Mouse (Mus musculus): ENCODE results near the gene Tob2.

Gene Tob2

DNA sequence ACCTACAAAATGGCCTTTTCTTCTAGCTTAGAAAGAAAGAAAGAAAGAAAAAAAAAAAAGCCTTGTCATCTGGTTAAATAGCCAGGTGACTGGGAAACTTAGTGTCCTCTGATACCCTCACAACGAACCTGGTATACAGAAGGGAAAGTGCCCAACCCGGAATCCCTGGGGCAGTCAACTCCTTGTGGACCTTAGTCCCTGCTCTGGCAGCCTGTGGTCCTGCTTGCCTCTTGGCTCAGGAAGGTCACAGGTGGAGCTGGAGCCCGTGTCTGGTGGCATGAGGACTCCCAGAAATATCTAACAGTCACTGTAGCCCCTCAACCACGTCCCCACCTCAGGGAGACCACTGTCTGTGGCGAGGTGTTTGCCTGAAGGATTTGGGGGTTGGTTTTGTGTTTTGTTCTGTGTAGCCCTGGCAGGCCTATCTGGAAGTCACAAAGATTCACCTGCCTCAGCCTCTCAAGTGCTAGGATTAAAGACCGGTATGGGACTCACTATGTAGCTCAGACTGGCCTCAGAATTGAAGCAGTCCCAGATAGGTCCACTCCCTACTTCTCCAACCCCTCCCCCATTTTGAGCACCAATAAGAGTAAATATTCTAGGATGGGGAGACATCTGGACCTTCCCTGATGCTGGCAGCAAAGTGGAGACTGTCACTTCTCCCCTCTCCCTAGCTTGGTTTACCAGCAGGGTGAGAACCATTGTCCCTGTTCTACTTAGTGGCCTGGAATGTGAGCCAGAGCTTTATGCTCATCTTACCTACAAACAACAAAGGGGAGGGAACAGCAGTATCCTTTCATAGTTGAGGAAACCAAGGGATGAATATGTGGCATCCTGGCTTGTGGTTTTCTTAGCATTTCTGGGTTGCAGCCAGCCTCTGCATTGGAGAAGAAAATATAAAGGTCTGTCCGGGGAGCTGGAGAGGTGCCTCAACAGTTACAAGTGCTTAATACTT is 21.4 kb downstream of the Tob2 start:
- DNase-seq (ENCODE audit: low spot score), result no peak

DNA sequence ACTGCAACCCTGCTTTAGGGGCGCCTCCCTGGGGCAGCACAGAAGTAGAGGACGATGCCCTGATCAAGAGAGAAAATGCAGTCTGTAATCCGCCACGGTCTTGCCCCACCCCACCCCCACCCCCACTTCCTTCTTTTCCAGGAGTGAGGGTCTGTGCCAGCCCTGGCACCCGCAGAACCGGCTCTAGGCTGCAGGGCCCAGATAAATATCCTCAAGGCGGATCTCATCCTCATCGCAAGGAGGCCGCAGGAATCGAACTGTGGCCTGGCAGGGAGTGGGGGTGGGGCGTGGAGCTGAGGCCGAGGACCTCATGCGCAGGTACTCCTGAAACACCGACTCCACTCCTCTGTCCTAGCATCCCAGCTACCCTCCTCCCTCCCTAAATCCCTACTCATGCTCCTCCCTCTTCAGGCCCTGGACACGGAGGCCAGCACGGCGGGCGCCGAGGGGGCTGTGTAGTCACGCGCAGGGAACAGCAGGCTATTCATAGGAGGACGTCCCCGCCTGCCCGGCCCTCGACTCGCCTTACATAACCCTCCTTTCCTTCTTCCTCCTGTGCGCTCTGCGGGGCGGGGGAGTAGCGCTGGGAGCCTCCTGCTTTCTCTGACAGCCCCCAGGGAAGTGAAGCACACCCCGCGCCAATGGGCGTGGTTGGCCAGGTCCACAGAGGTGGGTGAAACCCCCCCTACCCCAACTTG is 22.3 kb downstream of the Tob2 start:
- DNase-seq (ENCODE audit: low spot score), result peak; percentile 96

DNA sequence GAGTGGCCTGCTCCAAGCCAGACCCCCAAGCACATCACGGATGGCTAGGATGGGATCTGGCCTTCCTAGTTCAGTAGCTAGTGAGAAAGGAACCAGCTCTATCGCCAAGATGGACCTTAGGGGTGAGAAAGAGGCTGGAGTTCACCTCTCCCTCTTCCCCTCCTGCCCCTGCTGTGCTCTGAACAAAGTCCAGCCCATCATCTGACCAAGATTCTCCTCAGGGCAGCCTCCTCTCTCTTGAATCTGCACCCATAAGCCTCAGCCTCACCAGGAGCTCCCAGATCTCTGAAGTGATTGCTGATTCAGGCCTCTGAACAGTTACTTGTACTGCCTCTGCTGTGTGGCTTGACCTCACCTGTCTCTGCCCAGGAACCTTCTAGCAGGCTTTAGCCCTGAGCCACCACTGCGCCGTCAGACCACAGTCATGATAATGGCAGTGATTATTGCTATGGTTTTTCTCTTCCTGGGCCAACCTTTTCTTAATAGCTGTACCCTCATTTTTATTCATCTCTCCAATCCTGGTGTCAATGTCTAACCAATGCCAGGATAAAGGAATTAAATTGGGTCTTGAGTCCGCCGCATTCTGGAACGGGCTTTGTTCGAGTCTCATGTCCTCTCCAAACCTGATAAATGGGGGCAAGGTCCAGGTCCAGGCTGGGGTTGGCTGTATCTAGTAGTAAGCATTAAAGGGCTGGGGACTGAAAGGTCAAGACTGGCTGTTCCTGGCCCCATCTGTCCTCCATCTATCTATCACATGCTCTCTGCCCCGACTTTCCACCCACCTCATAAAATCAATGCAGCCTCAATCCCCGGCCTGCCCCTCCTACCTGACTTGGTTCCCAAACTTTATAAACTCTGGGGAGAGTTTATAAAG is 23.4 kb downstream of the Tob2 start:
- DNase-seq (ENCODE audit: low spot score), result no peak

DNA sequence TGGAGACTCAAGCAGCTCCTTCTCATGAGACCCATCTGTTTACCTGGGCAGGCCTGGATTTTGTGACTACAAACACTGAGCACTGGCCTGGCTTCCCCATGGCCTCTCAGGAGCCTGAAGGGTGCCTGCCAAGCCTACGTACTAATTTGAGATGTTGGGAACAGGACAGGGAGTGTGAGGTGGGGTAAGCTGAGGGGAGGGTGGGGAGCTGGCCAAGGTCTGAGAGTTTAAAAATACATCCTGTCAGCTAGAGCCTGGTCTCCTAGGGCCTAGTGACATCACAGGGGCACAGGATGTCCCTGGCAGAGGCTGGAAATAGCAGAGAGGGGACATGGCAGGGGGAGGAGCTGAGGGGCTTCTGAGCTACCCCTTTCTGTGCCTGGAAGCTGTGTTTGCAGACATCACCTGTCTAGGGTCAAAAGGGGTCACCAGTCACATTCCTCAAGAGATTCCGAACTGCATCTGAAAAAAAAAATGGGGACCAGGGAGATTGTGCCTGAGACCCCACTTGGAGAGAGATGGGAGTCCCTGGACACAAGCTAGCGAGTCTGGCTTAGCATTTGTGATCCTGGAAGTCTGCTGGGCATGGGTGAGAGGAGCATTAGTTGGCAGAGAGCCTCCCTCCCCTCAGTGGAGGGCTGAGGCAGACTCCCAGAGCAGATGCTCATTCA is 24.3 kb downstream of the Tob2 start:
- no peak for DNase-seq (ENCODE audit: low spot score)

DNA sequence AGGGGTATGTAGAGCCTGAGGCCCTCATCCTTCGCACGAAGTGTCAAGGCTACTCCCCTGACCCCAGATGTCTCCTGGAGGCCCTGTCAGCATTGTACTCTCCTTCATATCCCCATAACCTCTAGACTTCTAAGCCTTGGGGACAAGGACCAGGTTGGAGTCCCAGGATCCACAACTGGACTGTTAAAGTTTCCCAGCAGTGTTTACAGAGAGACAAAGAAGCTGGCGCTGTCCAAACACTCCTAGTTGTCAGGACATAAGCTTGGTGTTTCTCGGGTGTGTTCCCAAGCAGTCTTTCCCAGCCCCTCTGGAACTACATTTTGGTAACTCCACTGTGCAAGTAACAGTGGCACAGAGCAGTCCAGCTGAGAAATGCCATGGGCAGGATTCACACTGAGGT is 25.1 kb downstream of the Tob2 start:
- no peak for DNase-seq (ENCODE audit: low spot score)

DNA sequence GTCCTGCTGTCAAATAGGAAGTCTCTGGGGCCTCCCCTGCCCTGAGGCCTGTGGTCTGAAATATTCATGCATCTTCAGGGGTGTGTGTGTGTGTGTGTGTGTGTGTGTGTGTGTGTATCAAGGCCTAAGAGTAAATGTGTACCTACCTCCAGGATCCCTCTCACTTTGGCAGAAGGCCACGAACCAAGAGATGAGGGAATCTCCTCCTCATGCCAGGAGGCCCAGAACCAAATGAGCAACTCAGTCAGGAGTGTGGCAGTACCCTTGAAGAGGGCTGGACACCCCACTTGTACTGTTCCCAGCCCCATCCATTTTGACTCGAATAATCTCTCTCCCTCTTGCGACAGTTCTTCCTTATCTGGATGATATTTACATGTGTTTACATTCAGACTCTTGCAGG is 26.4 kb downstream of the Tob2 start:
- DNase-seq (ENCODE audit: low spot score), result no peak

DNA sequence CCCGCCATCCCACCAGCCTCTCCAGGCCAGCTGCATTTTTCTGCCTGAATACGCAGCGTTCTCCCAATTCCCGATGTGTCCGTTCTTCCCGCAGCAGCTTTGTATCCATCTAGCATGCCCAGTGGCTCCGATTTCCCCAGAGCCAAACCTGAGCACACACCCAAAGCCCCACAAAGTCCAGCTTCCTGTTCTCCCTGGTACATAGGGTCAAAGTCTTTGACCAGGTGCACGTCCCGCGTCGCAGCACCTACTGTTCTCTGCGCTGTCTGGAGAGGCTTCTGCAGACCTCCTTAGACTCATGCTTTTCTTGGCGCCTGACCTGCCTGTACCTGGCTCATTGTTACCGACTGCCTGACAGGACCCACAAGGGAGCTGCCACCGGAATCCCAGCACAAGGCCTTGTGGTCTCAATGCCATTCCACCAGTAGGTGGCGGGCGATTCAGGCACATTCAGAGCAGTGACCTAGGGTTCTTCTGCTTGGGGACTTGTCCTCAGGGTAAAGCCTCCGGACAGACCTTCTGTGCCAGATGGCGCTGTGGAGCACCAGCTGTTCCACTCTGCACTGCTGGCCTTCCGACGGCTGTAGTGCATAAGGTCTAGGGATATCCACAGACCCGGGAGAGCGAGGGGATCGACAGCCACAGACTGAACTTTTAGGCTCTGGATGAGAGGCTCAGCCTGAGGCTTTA is 27.3 kb downstream of the Tob2 start:
- DNase-seq (ENCODE audit: low spot score), result peak; percentile 96

DNA sequence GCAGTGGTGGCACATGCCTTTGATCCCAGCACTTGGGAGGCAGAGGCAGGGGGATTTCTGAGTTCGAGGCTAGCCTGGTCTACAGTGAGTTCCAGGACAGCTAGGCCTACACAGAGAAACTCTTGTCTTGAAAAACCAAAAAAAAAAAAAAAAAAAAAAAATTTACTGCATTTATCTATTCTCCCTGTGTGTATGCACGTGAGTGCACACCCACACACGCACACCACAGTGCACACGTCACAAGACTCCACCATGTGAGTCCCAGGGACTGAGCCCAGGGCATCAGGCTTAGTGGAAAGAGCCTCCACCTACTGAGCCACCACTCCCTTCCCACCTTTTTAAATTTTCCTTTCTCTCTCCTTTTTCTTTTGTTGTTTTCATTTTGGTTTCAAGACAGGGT is 28.1 kb downstream of the Tob2 start:
- DNase-seq (ENCODE audit: low spot score), result no peak

DNA sequence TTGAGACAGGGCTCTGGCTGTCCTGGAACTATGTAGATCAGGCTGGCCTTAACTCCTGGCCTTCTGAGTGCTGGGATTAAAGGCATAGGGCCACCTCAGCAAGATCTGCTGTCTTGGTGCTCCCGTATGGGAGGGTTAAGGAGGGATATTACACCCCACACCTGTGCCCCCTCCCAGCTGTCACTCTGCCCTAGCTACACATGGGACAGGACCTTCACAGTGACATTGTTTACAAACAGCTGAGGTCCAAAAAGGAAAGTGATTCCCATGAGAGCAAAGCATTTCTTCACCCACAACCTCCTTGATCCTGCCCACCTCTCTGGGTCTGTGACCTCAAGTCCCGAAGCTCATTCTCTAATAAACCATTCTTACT is 29.4 kb downstream of the Tob2 start:
- DNase-seq (ENCODE audit: low spot score), result no peak

DNA sequence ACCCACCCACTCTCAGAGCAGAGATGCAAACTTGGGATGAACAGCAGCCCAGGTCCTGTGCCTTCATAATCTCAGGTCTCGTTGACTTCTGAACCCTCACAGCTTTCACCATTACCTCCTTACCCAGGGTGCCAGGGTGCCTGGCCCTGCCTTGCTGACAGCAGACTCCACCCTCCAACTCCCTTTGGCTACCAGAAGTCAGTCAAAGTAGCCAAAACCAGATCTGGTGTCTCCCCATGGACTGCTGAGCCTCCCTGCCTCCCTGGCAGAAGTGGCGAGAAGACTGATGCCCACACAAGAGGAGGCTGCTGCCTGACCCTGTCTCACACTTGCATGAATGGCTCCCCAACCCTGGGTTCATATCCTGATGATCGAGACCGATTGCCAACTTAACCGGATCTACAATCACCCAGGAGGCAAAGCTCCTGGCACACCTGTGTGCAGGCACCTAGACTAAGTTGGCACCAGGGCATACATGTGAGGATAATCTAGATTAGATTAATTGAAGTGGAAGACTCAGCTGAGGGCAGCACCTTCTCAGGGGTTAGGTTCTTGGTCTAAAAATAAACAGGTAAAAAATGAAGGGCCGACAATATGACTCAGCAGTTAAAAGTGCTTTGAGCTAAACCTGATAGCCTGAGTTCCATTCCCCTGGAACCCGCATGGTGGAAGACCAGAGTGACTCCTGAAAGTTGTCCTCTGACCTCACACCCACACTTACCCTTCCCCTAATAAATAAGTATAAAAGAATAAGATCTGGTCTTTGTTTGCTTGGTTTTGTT is 30.0 kb downstream of the Tob2 start:
- no peak for DNase-seq (ENCODE audit: low spot score)

DNA sequence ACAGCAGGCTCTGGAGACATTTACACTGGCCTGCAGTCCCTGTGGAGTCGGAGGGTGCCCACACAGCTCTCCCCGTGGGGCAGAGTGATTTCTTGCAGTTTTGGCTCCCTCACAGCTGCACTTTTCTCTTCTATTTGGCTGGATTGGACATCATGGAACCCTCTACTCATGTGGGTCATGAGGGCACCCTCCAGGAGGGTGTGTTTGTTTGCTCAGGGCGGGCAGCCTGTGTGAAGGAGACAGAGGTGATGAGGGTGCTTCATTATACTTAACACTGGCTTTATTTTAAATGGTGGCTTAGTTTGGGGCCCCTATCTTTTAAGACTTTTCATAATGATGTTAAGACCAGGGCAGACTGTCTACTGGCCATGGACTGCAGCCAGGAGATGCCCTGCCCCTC is 33.8 kb downstream of the Tob2 start:
- DNase-seq (ENCODE audit: low spot score), result no peak

DNA sequence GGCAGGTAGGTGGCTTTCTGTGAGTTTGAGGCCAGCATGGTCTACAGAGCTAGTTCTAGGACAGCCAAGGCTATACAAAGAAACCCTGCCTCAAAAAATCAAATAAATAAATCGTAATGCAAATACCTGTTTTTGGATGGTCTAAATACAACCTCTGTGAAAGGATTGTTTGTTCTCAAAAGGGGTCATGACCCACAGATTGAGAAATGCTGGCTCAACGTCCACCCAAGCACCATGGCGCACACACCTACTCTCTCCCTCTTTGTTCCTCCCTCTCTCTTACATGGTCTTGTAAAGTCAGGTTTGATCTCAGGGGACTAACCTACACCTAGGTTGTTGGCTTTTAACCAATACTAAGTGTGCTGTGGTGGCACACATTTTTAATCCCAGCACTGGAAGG is 36.0 kb downstream of the Tob2 start:
- DNase-seq (ENCODE audit: low spot score), result no peak

DNA sequence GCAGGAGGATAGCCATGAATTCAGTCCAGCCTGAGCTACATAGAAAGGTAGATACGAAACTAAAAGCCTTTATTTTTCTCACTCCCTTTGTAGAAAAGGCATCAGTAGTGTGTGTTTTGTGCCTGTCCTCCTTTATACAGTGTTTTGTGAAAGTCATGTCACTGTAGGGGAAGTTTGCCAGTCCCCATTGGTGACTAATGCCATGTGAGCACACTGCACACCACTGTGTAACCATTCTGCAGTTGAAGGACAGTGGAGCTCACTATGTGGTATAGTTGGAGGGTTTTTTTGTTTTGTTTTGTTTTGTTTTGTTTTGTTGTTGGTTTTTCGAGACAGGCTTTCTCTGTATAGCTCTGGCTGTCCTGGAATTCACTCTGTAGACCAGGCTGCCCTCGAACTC is 40.2 kb downstream of the Tob2 start:
- no peak for DNase-seq (ENCODE audit: low spot score)

DNA sequence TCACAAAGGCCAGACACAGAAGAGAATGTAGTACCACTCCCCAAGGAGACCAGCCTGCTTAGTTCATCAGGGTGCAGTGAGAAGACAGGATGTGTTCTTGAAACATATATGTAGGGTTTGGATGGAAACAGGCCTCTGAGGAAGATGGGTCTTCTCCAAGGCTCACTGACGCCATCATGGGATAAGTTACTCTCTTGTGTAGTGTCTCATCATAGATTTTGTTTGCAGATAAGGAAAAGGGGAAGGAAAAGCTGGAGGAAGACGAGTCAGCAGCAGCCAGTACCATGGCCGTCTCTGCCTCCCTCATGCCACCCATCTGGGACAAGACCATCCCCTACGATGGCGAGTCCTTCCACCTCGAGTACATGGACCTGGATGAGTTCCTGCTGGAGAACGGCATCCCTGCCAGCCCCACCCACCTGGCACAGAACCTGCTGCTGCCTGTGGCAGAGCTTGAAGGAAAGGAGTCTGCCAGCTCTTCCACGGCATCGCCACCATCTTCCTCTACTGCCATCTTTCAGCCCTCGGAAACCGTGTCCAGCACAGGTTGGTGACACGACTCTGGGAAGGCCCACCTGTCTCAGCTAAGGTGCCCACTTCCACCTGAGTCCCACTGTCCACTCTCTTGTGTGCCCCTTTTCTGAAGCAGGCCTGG is 43.8 kb downstream of the Tob2 start:
- no peak for DNase-seq (ENCODE audit: low spot score)

DNA sequence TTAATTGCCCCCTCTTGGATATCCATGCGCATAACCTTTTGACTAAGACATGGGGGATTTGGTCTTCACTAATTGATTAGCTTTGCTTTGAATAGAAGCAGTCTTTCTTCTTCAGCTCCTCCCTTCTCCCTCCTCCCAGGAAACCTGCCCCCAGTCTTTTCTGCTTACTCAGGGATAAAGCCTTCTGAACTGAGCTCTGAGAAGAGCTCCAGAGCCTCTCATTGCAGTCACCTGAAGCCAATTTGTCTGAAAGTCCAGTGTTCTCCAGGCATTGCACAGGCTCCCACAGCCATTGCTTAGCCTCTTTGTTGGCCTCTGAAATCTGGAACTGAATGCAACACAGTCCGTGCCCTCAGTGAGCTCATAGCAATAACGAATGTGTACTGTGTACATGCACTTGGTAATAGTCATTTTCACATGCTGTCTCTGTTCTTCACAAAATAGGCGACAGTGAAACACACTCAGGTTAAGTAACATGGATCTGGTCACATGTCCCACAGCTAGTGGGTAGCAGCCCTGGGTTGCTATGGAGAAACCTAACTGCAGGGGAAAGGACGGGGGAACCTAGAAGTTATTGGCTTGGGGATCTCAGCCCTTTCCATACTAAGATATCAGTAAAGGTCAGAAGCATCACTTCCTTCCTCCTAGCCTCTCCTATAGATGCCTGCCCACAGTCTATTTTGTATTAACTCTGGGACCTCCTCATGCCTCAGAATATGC is 44.5 kb downstream of the Tob2 start:
- DNase-seq (ENCODE audit: low spot score), result no peak

DNA sequence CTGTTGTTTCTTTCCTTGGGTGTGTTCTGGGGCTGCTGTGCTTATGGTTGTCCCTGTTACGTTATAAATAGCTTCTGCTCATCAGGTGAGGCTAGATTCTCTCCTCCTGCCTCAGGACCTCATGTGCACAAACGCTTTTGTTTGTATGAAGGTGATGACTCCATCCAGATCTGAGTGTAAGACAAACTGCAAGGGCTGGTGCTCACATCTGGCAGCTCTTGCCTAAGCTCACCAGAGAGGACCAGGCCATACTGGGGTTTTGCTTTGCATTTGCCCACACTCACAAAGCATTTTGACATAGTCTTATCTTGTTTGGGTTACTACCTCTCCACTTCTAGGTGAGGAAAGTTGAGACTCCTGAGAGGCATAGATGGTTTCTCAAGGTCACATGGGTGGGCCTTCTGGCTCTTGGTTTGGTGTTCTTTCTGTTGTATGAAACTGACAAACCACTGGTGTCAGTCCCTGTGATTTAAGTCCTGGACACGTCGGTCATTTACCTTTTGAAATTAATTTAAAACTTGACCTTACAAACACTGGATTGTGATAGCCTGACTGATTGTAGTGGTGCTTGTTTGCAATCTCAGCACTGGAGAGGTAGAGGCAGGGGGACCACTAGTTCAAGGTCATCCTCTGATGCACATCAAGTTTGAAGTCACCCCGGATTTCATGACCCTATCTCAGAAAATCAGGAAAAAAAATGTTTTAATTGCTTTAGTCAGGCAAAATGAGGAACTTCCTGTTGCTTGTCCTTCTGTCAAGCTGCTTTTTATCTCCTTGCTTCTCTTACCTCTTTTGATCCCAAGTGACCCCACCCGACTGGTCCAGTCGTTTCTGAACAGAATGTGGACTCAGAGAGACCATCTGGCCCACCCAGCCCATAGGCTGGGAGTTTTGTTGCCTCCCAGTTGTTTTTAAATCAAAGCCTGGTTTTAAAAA is 45.6 kb downstream of the Tob2 start:
- DNase-seq (ENCODE audit: low spot score), result no peak

DNA sequence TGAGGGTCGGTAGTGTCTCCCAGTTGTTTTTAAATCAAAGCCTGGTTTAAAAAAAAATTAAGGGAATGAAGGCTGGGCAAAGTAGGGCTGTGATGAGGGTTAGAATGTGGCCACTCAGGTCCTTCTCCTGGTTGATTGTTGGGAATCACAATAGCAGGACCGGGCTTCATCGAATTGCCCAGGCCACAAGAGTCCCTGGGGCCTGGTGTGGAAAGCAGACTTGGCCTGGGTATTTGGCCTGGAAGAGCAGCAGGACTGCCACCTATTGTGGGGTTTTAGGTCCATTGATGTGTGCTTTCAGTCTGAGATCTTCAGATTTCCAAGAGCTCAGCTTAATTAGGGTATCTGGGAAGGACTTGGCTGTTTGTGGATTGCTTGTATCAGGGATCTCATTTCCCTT is 46.3 kb downstream of the Tob2 start:
- no peak for DNase-seq (ENCODE audit: low spot score)

DNA sequence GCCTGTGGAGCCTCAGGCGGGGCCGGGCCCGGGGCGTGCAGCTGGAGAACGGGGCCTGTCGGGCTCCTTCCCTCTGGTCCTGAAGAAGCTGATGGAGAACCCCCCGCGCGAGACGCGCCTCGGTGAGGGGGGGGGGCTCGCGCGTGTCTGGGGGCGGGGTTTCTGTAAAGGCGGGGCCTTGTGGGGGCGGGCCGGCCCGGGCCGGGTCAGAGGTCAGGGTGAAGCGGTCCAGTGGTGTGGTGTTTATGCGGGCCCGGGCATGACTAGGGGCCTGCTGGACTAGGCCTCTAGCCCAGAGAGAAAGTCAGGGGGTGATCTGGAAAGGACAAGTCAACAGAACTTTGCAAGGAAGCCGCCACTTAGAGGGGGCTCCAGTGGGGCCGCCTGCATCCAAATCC is 47.0 kb downstream of the Tob2 start:
- DNase-seq (ENCODE audit: low spot score), result no peak

Data from lung, postnatal 25 days (tissue).